Mouse (Mus musculus) C2C12 (cell line): Measurements from ENCODE around the gene Klhl40.

Source experiments
- CTCF ChIP-seq: IDR thresholded peaks from one replicate; pipeline ENCODE4 v1.5.1; 2011; ENCODE audit not compliant: control insufficient read depth, insufficient read depth, insufficient read length
- FOSL1 ChIP-seq: IDR thresholded peaks from one replicate; pipeline ENCODE4 v1.8.0; 2011; ENCODE audit warnings: mild to moderate bottlenecking, low read length; ENCODE audit not compliant: poor library complexity, insufficient read depth, severe bottlenecking
- MYOD1 ChIP-seq: IDR thresholded peaks from one replicate; pipeline ENCODE4 v1.6.1; 2011; ENCODE audit warnings: low read depth; ENCODE audit not compliant: control insufficient read depth, insufficient read length

DNA sequence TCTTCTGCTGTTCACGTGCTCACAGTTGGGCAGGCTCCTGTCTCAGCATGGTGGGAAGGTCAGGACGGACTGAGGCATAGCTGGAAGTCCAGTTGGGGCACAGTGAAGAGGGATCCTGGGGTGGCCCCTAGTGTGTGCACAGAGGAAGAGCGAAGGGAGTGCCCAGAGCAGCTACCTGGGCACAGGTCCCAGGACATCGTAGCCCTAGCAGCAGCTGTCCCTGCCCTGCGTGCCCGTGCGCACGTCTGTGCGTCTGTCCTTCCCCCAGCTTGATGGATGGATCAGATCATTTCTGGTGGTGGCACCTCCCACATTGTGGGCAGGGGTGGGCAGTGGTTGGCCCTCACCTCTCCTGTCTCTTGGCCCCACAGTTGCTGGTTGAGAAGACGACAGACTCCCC is 15.2 kb upstream of the Klhl40 start:
- TF ChIP-seq CTCF, result no peak
- TF ChIP-seq MYOD1, result no peak
- TF ChIP-seq FOSL1, result no peak
